Mouse (Mus musculus) neural tube, embryonic 14.5 days (tissue): ENCODE data around the gene Wnt8b. TPM values are rescaled to one million over a fixed set of nuclear protein-coding genes. Genes with fewer than 3 reads are reported as not detected.
A peak's percentile ranks its signal among the peaks of the same experiment; 100 is the strongest.

ENCODE experiments used
- ATAC-seq: fragments of 200-750 bp; cut with Nextera tagmentation; 2 replicates; pipeline ENCODE4 v1.8.0; 2017; ENCODE audit warnings: low read depth, mild to moderate bottlenecking, moderate TSS enrichment, moderate library complexity
- H3K27ac ChIP-seq: fragments of 300-500 bp; sonication (generic); 2 replicates; pipeline ENCODE4 v1.5.1; 2014; ENCODE audit warnings: low read depth, mild to moderate bottlenecking, control low read depth, low read length, moderate library complexity, mixed read lengths
- H3K27me3 ChIP-seq: fragments of 300-500 bp; sonication (generic); 2 replicates; pipeline ENCODE4 v1.6.1; 2014; ENCODE audit warnings: low read length; ENCODE audit not compliant: control insufficient read depth, insufficient read depth
- H3K36me3 ChIP-seq: fragments of 300-500 bp; sonication (generic); 2 replicates; pipeline ENCODE4 v1.6.1; 2014; ENCODE audit warnings: low read length, mixed read lengths; ENCODE audit not compliant: control insufficient read depth, insufficient read depth
- H3K4me1 ChIP-seq: fragments of 300-500 bp; sonication (generic); 2 replicates; pipeline ENCODE4 v1.6.1; 2014; ENCODE audit warnings: low read length; ENCODE audit not compliant: control insufficient read depth, insufficient read depth
- H3K4me2 ChIP-seq: fragments of 300-500 bp; sonication (generic); 2 replicates; pipeline ENCODE4 v1.6.1; 2014; ENCODE audit warnings: mild to moderate bottlenecking, low read depth, low read length, control low read depth
- H3K4me3 ChIP-seq: fragments of 300-500 bp; sonication (generic); 2 replicates; pipeline ENCODE4 v1.5.1; 2014; ENCODE audit warnings: low read depth, low read length, control low read depth, mixed read lengths
- H3K9ac ChIP-seq: fragments of 300-500 bp; sonication (generic); replicated peaks from 2 replicates; pipeline ENCODE4 v1.6.1; 2014; ENCODE audit warnings: low read depth, mild to moderate bottlenecking, control low read depth, low read length, mixed read lengths
- H3K9me3 ChIP-seq: fragments of 300-500 bp; sonication (generic); 2 replicates; pipeline ENCODE4 v1.6.1; 2016; ENCODE audit warnings: low read length; ENCODE audit not compliant: control insufficient read depth
- WGBS: fragments of 180-500 bp; shearing (Covaris S2); extraction: QIAGEN DNeasy Blood & Tissue Kit; methylation state at CpG from one replicate; pipeline ENCODE4 v1.1.7; 2014; 5-methylcytosine and 5-hydroxymethylcytosine counted together
- polyA plus RNA-seq: library from polyadenylated mRNA; unstranded; fragments of >200 nt; fragmentation: Nextera tagmentation; extraction: Ambion mirVana; gene quantifications from 2 replicates; pipeline ENCODE4 v1.2.1, GENCODE M21; 2014

Wnt8b gene
- polyA plus RNA-seq, 1 experiment from 2014 or later, result 0.12 TPM

- H3K4me2 ChIP-seq, result no peak overlapping the region
- H3K27ac ChIP-seq, result no peak overlapping the region
- no peaks in the 10 kb centered on the region for H3K27me3 ChIP-seq
- no peaks in the 10 kb centered on the region for H3K9me3 ChIP-seq
- WGBS, result 83% methylated on average over 6 of the region's 6 CpGs
- ATAC-seq, result no peak
- no peak overlapping the region for H3K4me3 ChIP-seq
- H3K9ac ChIP-seq, result no peak overlapping the region
- no peaks in the 10 kb centered on the region for H3K36me3 ChIP-seq
- no peaks in the 10 kb centered on the region for H3K4me1 ChIP-seq
These were observed 8.7 kb downstream of the Wnt8b start for GRCm38 (mm10) chr19:44501925-44502324.

GRCm38 (mm10) chr19:44502741-44503140 lies 9.5 kb downstream of the Wnt8b start:
- H3K4me1 ChIP-seq, result no peaks in the 10 kb centered on the region
- no peaks in the 10 kb centered on the region for H3K27me3 ChIP-seq
- H3K27ac ChIP-seq, result no peak overlapping the region
- no peak overlapping the region for H3K4me3 ChIP-seq
- no peak for ATAC-seq
- H3K9ac ChIP-seq, result no peak overlapping the region
- no peaks in the 10 kb centered on the region for H3K9me3 ChIP-seq
- 78% methylated on average over 4 of the region's 4 CpGs for WGBS
- H3K4me2 ChIP-seq, result no peak overlapping the region
- H3K36me3 ChIP-seq, result no peaks in the 10 kb centered on the region

- Histone ChIP-seq H3K4me3 (peak overlapping the region; percentile 48), H3K27me3 (peaks cover 35% of the 10 kb centered on the region), H3K9ac (no peak overlapping the region), H3K36me3 (no peaks in the 10 kb centered on the region), H3K27ac (no peak overlapping the region), H3K4me1 (peaks cover 18% of the 10 kb centered on the region), H3K4me2 (peak overlapping the region; percentile 97), H3K9me3 (no peaks in the 10 kb centered on the region)
- no peak for ATAC-seq
- whole genome bisulfite sequencing, result 2% methylated on average over 12 of the region's 12 CpGs
These were observed 17.4 kb downstream of the Wnt8b start for GRCm38 (mm10) chr19:44510534-44511175.

GRCm38 (mm10) chr19:44511451-44512231 lies 18.4 kb downstream of the Wnt8b start:
- Histone ChIP-seq H3K4me3 (peak overlapping the region; percentile 48), H3K27ac (no peak overlapping the region), H3K4me1 (peaks cover 18% of the 10 kb centered on the region), H3K4me2 (peak overlapping the region; percentile 97), H3K36me3 (no peaks in the 10 kb centered on the region), H3K9me3 (no peaks in the 10 kb centered on the region), H3K27me3 (peaks cover 35% of the 10 kb centered on the region), H3K9ac (peak overlapping the region; percentile 43)
- under 1% methylated on average over 66 of the region's 66 CpGs for whole genome bisulfite sequencing
- ATAC-seq, result peak; percentile 68

GRCm38 (mm10) chr19:44512601-44513000 lies 19.3 kb downstream of the Wnt8b start:
- ATAC-seq, result no peak
- WGBS, result 27% methylated on average over 5 of the region's 5 CpGs
- Histone ChIP-seq H3K4me1 (peaks cover 18% of the 10 kb centered on the region), H3K9ac (no peak overlapping the region), H3K27me3 (peaks cover 35% of the 10 kb centered on the region), H3K36me3 (no peaks in the 10 kb centered on the region), H3K4me2 (peak overlapping the region; percentile 8; the same call in 1 of the 2 replicates), H3K27ac (no peak overlapping the region), H3K9me3 (no peaks in the 10 kb centered on the region), H3K4me3 (no peak overlapping the region)

GRCm38 (mm10) chr19:44513054-44513833 lies 20.0 kb downstream of the Wnt8b start:
- H3K4me1 ChIP-seq, result peaks cover 18% of the 10 kb centered on the region
- H3K4me3 ChIP-seq, result no peak overlapping the region
- peaks cover 37% of the 10 kb centered on the region for H3K27me3 ChIP-seq
- H3K27ac ChIP-seq, result no peak overlapping the region
- no peaks in the 10 kb centered on the region for H3K9me3 ChIP-seq
- H3K36me3 ChIP-seq, result no peaks in the 10 kb centered on the region
- WGBS, result 9% methylated on average over 11 of the region's 11 CpGs
- no peak overlapping the region for H3K9ac ChIP-seq
- ATAC-seq, result no peak
- H3K4me2 ChIP-seq, result no peak overlapping the region

- Histone ChIP-seq H3K36me3 (no peaks in the 10 kb centered on the region), H3K4me2 (no peak overlapping the region), H3K4me1 (peaks cover 18% of the 10 kb centered on the region), H3K9ac (no peak overlapping the region), H3K4me3 (no peak overlapping the region), H3K27ac (no peak overlapping the region), H3K27me3 (peaks cover 36% of the 10 kb centered on the region), H3K9me3 (no peaks in the 10 kb centered on the region)
- no peak for ATAC-seq
- 11% methylated on average over 7 of the region's 7 CpGs for WGBS
These were observed 20.7 kb downstream of the Wnt8b start for GRCm38 (mm10) chr19:44513921-44514482.

- 5% methylated on average over 14 of the region's 14 CpGs for WGBS
- H3K4me2 ChIP-seq, result no peak overlapping the region
- no peak overlapping the region for H3K27ac ChIP-seq
- no peaks in the 10 kb centered on the region for H3K9me3 ChIP-seq
- H3K27me3 ChIP-seq, result peaks cover 32% of the 10 kb centered on the region
- peak; percentile 59 for ATAC-seq
- no peak overlapping the region for H3K9ac ChIP-seq
- peaks cover 18% of the 10 kb centered on the region for H3K4me1 ChIP-seq
- no peaks in the 10 kb centered on the region for H3K36me3 ChIP-seq
- H3K4me3 ChIP-seq, result no peak overlapping the region
These were observed 21.5 kb downstream of the Wnt8b start for GRCm38 (mm10) chr19:44514521-44515451.
